In genomic region chr1:56971942-56972250, GRCm38 (mm10) we compare ENCODE assay signal across 8 mouse cellular contexts. TPM values are rescaled to one million over a fixed set of nuclear protein-coding genes. Genes with fewer than 3 reads are reported as not detected.
DNase-seq lines count a peak whose midpoint lies in the region; ATAC-seq and TF ChIP-seq lines count a peak whose summit lies in the region.

No protein-coding gene starts in this region.

- H3K4me3 ChIP-seq in kidney, embryonic 15.5 days (replicated peaks) = peak overlapping the region; percentile 70
- H3K4me3 ChIP-seq in cortical plate, adult 2 months (ENCODE audit: insufficient read depth, low read length) = peak overlapping the region; percentile 74
- peak overlapping the region; percentile 62 for H3K4me3 ChIP-seq in hindbrain, embryonic 14.5 days (replicated peaks; ENCODE audit: low read length)
- H3K4me3 ChIP-seq in midbrain, embryonic 14.5 days (replicated peaks; ENCODE audit: low read depth, low read length) = peak overlapping the region; percentile 61

- no peak for TF ChIP-seq POLR2A in cortical plate, adult 2 months (IDR thresholded peaks at IDR 0.05; ENCODE audit: extremely low read depth, insufficient read depth, low read length)

- H3K4me1 ChIP-seq in kidney, embryonic 15.5 days = peaks cover 40% of the 10 kb centered on the region
- no peaks in the 10 kb centered on the region for H3K4me1 ChIP-seq in cortical plate, adult 2 months (ENCODE audit: control insufficient read depth, insufficient read depth, low read length)
- peaks cover 20% of the 10 kb centered on the region for H3K4me1 ChIP-seq in hindbrain, embryonic 14.5 days (replicated peaks; ENCODE audit: control insufficient read depth, insufficient read depth, low read length)
- peaks cover 14% of the 10 kb centered on the region for H3K4me1 ChIP-seq in midbrain, embryonic 14.5 days (ENCODE audit: control insufficient read depth, insufficient read depth, low read length)

- peaks cover 61% of the 10 kb centered on the region for H3K27me3 ChIP-seq in kidney, embryonic 15.5 days
- H3K27me3 ChIP-seq in hindbrain, embryonic 14.5 days (ENCODE audit: control insufficient read depth, insufficient read depth, low read length) = peaks cover 63% of the 10 kb centered on the region
- peaks cover 57% of the 10 kb centered on the region for H3K27me3 ChIP-seq in midbrain, embryonic 14.5 days (ENCODE audit: control insufficient read depth, insufficient read depth, low read length)

- peak overlapping the region; percentile 95 for H3K4me2 ChIP-seq in kidney, embryonic 15.5 days
- peak overlapping the region; percentile 96 for H3K4me2 ChIP-seq in hindbrain, embryonic 14.5 days (replicated peaks)
- peak overlapping the region; percentile 94 for H3K4me2 ChIP-seq in midbrain, embryonic 14.5 days (ENCODE audit: low read length)

- TF ChIP-seq CTCF in cortical plate, adult 2 months (IDR thresholded peaks at IDR 0.05; ENCODE audit: extremely low read depth, insufficient read depth, low read length) = no peak

- peak overlapping the region; percentile 66 for H3K9ac ChIP-seq in kidney, embryonic 15.5 days
- peak overlapping the region; percentile 57 for H3K9ac ChIP-seq in hindbrain, embryonic 14.5 days
- peak overlapping the region; percentile 59 for H3K9ac ChIP-seq in midbrain, embryonic 14.5 days (replicated peaks; ENCODE audit: low read length)

- H3K27ac ChIP-seq in kidney, embryonic 15.5 days = peak overlapping the region; percentile 81; the same call in 1 of the 2 replicates
- peak overlapping the region; percentile 79 for H3K27ac ChIP-seq in cortical plate, adult 2 months (ENCODE audit: insufficient read depth, low read length)
- H3K27ac ChIP-seq in hindbrain, embryonic 14.5 days = no peak overlapping the region
- H3K27ac ChIP-seq in midbrain, embryonic 14.5 days (replicated peaks; ENCODE audit: low read depth, low read length) = peak overlapping the region; percentile 68; the same call in 1 of the 2 replicates

- 0% methylated on average over 17 of the region's 23 CpGs for WGBS in kidney, embryonic 15.5 days
- WGBS in hindbrain, embryonic 14.5 days = 0% methylated on average over 20 of the region's 23 CpGs
- WGBS in midbrain, embryonic 14.5 days = under 1% methylated on average over 23 of the region's 23 CpGs

- DNase-seq in kidney, postnatal 36 days = no peak
- no peak for DNase-seq in hindbrain, embryonic 14.5 days (ENCODE audit: low spot score)
- no peak for DNase-seq in midbrain, embryonic 14.5 days
- DNase-seq in ovary, postnatal 36 days (ENCODE audit: low spot score) = no peak

- ATAC-seq in kidney, embryonic 15.5 days (replicated peaks; ENCODE audit: low FRiP score) = no peak; the same call in 1 of the 2 replicates
- no peak for ATAC-seq in hindbrain, embryonic 14.5 days (ENCODE audit: low FRiP score)
- ATAC-seq in midbrain, embryonic 14.5 days (ENCODE audit: low FRiP score, low TSS enrichment) = no peak
- no peak for ATAC-seq in megakaryocyte-erythroid progenitor cell, adult 5-6 weeks (replicated peaks; ENCODE audit: low FRiP score, low TSS enrichment, poor library complexity, severe bottlenecking)
- no peak for ATAC-seq in erythroid progenitor cell, adult 5-6 weeks (replicated peaks; ENCODE audit: low FRiP score, poor library complexity, severe bottlenecking)

- no peaks in the 10 kb centered on the region for H3K9me3 ChIP-seq in kidney, embryonic 15.5 days (replicated peaks)
- no peaks in the 10 kb centered on the region for H3K9me3 ChIP-seq in hindbrain, embryonic 14.5 days (ENCODE audit: control insufficient read depth, low read length)
- no peaks in the 10 kb centered on the region for H3K9me3 ChIP-seq in midbrain, embryonic 14.5 days (ENCODE audit: control insufficient read depth, low read length)

- H3K36me3 ChIP-seq in kidney, embryonic 15.5 days = no peaks in the 10 kb centered on the region
- no peaks in the 10 kb centered on the region for H3K36me3 ChIP-seq in hindbrain, embryonic 14.5 days (replicated peaks; ENCODE audit: control insufficient read depth, insufficient read depth)
- no peaks in the 10 kb centered on the region for H3K36me3 ChIP-seq in midbrain, embryonic 14.5 days (ENCODE audit: control insufficient read depth, insufficient read depth, low read length)

RNA-seq across cellular contexts. Expression of gene Satb2, which starts 6.6 kb away (rescaled TPM):
- 1.7 and 3.7 TPM in 2 replicates for polyA plus RNA-seq in kidney, embryonic 15.5 days (2015; fragmentation: Nextera tagmentation; extraction: Ambion mirVana)
- polyA plus RNA-seq in cortical plate, adult 2 months (2012; rRNA removed) = 34.5 and 35.4 TPM in 2 replicates
- polyA plus RNA-seq in hindbrain, embryonic 14.5 days (2014; fragmentation: Nextera tagmentation; extraction: Ambion mirVana) = 0.96 and 1.2 TPM in 2 replicates
- polyA plus RNA-seq in midbrain, embryonic 14.5 days (2014; fragmentation: Nextera tagmentation; extraction: Ambion mirVana) = 0.78 and 1.1 TPM in 2 replicates
- total RNA-seq in megakaryocyte-erythroid progenitor cell, adult 5-6 weeks (2014; fragmentation: Nextera tagmentation) = 0.17 and 1.8 TPM in 2 replicates
- total RNA-seq in megakaryocyte-erythroid progenitor cell, adult 5-6 weeks (2017) = not detected in 2 replicates
- total RNA-seq in erythroid progenitor cell, adult 5-6 weeks (2015; ENCODE audit: low replicate concordance) = not detected in 2 replicates
- 0.08 TPM in 1 of 2 replicates, not detected in the other for total RNA-seq in erythroid progenitor cell, adult 5-6 weeks (2017; ENCODE audit: low replicate concordance)
